Mouse (Mus musculus): ENCODE results near the gene Aim2.

DNA sequence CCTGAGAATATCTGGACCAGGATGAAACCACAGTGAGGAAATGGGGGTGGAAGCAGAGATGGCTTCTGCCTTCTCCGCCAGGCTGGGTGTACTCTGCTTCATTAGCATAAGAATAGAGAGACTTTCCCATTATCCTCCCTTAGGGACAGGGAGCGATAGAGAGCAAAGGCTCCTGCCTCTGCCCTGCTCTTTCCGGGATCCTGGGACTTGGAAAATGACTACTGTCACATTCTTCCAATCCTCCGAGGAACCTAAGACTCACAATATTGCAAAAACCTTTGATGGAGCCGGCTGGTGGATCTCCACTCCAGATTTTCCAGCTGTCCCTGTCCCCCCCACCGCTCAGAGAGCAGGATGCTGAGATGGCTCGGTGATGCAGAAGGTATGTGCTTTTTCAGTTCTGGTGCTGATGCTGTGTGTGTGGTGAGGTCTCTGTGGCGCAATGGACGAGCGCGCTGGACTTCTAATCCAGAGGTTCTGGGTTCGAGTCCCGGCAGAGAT lies 39.3 kb downstream of the Aim2 start:
- TF ChIP-seq CTCF (IDR thresholded peaks at IDR 0.05; ENCODE audit: low read depth), result no peak
- TF ChIP-seq EP300 (IDR thresholded peaks at IDR 0.05; ENCODE audit: low read depth), result no peak
